Mouse (Mus musculus) myocyte (in vitro differentiated cells): ENCODE data around the gene Dntt. TPM values are rescaled to one million over a fixed set of nuclear protein-coding genes. Genes with fewer than 3 reads are reported as not detected.

Source experiments
- H3K27me3 ChIP-seq: one replicate; pipeline ENCODE4 v1.6.1; 2011; ENCODE audit not compliant: control insufficient read depth, insufficient read depth, insufficient read length
- H3K36me3 ChIP-seq: one replicate; pipeline ENCODE4 v1.6.1; 2011; ENCODE audit not compliant: control insufficient read depth, insufficient read depth
- H3K4me2 ChIP-seq: one replicate; pipeline ENCODE4 v1.6.1; 2011; ENCODE audit warnings: low read depth, control low read depth
- H3K4me3 ChIP-seq: one replicate; pipeline ENCODE4 v1.5.1; 2011; ENCODE audit warnings: mild to moderate bottlenecking, control low read depth, moderate library complexity
- H3K79me2 ChIP-seq: one replicate; pipeline ENCODE4 v1.6.1; 2011; ENCODE audit not compliant: control insufficient read depth, insufficient read depth
- H3ac ChIP-seq: one replicate; pipeline ENCODE4 v1.6.1; 2011; ENCODE audit not compliant: control insufficient read depth, insufficient read length
- CEBPB ChIP-seq: IDR thresholded peaks from 2 replicates; pipeline ENCODE4 v1.6.1; 2011; ENCODE audit warnings: mild to moderate bottlenecking, moderate library complexity; ENCODE audit not compliant: poor library complexity, insufficient read depth, severe bottlenecking
- E2F4 ChIP-seq: IDR thresholded peaks from one replicate; pipeline ENCODE4 v1.6.1; 2011; ENCODE audit warnings: mild to moderate bottlenecking, control low read depth, moderate library complexity; ENCODE audit not compliant: insufficient read depth
- MAX ChIP-seq: IDR thresholded peaks from one replicate; pipeline ENCODE4 v1.6.1; 2011; ENCODE audit warnings: low read depth, mild to moderate bottlenecking, control low read depth
- MYOD1 ChIP-seq, 3 experiments: IDR thresholded peaks; one replicate each; pipeline ENCODE4 v1.6.1; 2011; ENCODE audit warnings: control low read depth in 2 of 3, low read depth in 2 of 3, mild to moderate bottlenecking in 2 of 3, moderate library complexity in 1 of 3; ENCODE audit not compliant: insufficient read length in 2 of 3, control insufficient read depth in 1 of 3
- MYOG ChIP-seq, 3 experiments: IDR thresholded peaks; one replicate each; pipeline ENCODE4 v1.6.1; 2011; ENCODE audit warnings: control low read depth in 2 of 3, low read depth in 2 of 3, mild to moderate bottlenecking in 2 of 3; ENCODE audit not compliant: insufficient read length in 2 of 3, control insufficient read depth in 1 of 3, insufficient read depth in 1 of 3
- POLR2A ChIP-seq: IDR thresholded peaks from one replicate; pipeline ENCODE4 v1.6.1; 2011; ENCODE audit warnings: low read depth, mild to moderate bottlenecking, control low read depth, moderate library complexity; ENCODE audit not compliant: insufficient read length
- POLR2AphosphoS2 ChIP-seq: IDR thresholded peaks from one replicate; pipeline ENCODE4 v1.6.1; 2011; ENCODE audit warnings: low read depth, control low read depth; ENCODE audit not compliant: insufficient read length
- REST ChIP-seq: IDR thresholded peaks from one replicate; pipeline ENCODE4 v1.6.1; 2011; ENCODE audit warnings: mild to moderate bottlenecking, control low read depth, moderate library complexity; ENCODE audit not compliant: insufficient read depth, insufficient read length
- SRF ChIP-seq: IDR thresholded peaks from one replicate; pipeline ENCODE4 v1.6.1; 2011; ENCODE audit warnings: low read depth; ENCODE audit not compliant: control insufficient read depth, insufficient read length
- TCF12 ChIP-seq: IDR thresholded peaks from one replicate; pipeline ENCODE4 v1.6.1; 2011; ENCODE audit warnings: mild to moderate bottlenecking, control low read depth; ENCODE audit not compliant: poor library complexity, insufficient read depth, severe bottlenecking
- TCF3 ChIP-seq: IDR thresholded peaks from one replicate; pipeline ENCODE4 v1.6.1; 2011; ENCODE audit warnings: low read depth, control low read depth; ENCODE audit not compliant: insufficient read length
- USF1 ChIP-seq: IDR thresholded peaks from one replicate; pipeline ENCODE4 v1.6.1; 2011; ENCODE audit warnings: low read depth, mild to moderate bottlenecking, control low read depth, moderate library complexity
- polyA plus RNA-seq: library from polyadenylated mRNA; unstranded; fragments of >200 nt; fragmentation: generic; extraction: Trizol; gene quantifications from one replicate; pipeline ENCODE4 v1.2.1, GENCODE M21; 2012; ENCODE audit warnings: missing spikeins

Dntt gene
- polyA plus RNA-seq, 1 experiment = 0.02 TPM

GRCm38 (mm10) chr19:41007326-41007725 lies 21.7 kb upstream of the Dntt start:
- H3K4me2 ChIP-seq = no peak overlapping the region

DNA sequence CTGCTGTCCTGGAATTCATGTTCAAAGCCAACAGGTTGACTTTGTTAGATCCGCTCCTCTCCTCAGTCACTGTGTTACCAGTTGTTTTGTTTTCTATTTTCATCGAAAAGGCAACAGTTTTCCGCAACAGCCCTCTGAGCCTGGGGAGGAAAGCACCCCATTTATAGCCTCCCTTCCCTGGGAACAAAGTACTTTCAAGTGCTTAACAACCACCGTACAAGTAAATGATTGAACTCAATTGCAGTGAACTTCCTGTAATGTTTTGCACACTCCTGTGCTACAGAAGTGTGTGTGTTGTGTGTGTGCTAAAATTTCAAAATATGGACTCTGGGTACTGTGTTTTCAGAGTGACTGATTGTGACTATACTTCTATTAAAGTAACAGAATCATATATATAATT lies 21.3 kb upstream of the Dntt start:
- Histone ChIP-seq H3K36me3 (no peaks in the 10 kb centered on the region), H3K27me3 (no peaks in the 10 kb centered on the region), H3K4me3 (no peak overlapping the region), H3K4me2 (no peak overlapping the region), H3ac (no peak overlapping the region), H3K79me2 (no peaks in the 10 kb centered on the region)
- TF ChIP-seq POLR2A (no peak), REST (no peak), E2F4 (no peak), MYOD1 (IDR thresholded peaks at IDR 0.05; ENCODE audit: control insufficient read depth in 1 of 3, insufficient read length in 2 of 3, low read depth in 2 of 3) (no peak), TCF12 (no peak), USF1 (no peak), POLR2AphosphoS2 (no peak), CEBPB (no peak), MAX (no peak), MYOG (IDR thresholded peaks at IDR 0.05; ENCODE audit: control insufficient read depth in 1 of 3, insufficient read depth in 1 of 3, insufficient read length in 2 of 3, low read depth in 2 of 3) (no peak), SRF (no peak), TCF3 (no peak)

More at GRCm38 (mm10) chr19:41007326-41007725, 21.7 kb upstream of the Dntt start:
- Histone ChIP-seq H3K36me3 (no peaks in the 10 kb centered on the region), H3K27me3 (no peaks in the 10 kb centered on the region), H3K4me3 (no peak overlapping the region), H3ac (no peak overlapping the region), H3K79me2 (no peaks in the 10 kb centered on the region)
- no peak for TF ChIP-seq POLR2A
- TF ChIP-seq REST = no peak
- TF ChIP-seq TCF12 = no peak
- peak in 1 of 3 experiments; percentile 14 for TF ChIP-seq MYOG (IDR thresholded peaks at IDR 0.05; ENCODE audit: control insufficient read depth in 1 of 3, insufficient read depth in 1 of 3, insufficient read length in 2 of 3, low read depth in 2 of 3)
- TF ChIP-seq TCF3 = no peak
- TF ChIP-seq POLR2AphosphoS2 = no peak
- no peak for TF ChIP-seq MAX

- no peak overlapping the region for H3K4me3 ChIP-seq
- H3K36me3 ChIP-seq = no peaks in the 10 kb centered on the region
- no peak overlapping the region for H3ac ChIP-seq
- H3K4me2 ChIP-seq = no peak overlapping the region
- no peaks in the 10 kb centered on the region for H3K27me3 ChIP-seq
- TF ChIP-seq POLR2A = no peak
- H3K79me2 ChIP-seq = no peaks in the 10 kb centered on the region
Measured at GRCm38 (mm10) chr19:41008674-41009395, 20.2 kb upstream of the Dntt start.

- H3K79me2 ChIP-seq = no peaks in the 10 kb centered on the region
- H3K4me2 ChIP-seq = no peak overlapping the region
- H3ac ChIP-seq = no peak overlapping the region
- H3K4me3 ChIP-seq = no peak overlapping the region
- no peak for TF ChIP-seq POLR2AphosphoS2
- TF ChIP-seq MYOD1 (IDR thresholded peaks at IDR 0.05; ENCODE audit: control insufficient read depth in 1 of 3, insufficient read length in 2 of 3, low read depth in 2 of 3) = no peak
- no peak for TF ChIP-seq USF1
- TF ChIP-seq POLR2A = no peak
- TF ChIP-seq TCF12 = no peak
- no peak for TF ChIP-seq E2F4
- TF ChIP-seq REST = no peak
- no peak for TF ChIP-seq MAX
- TF ChIP-seq CEBPB = no peak
- TF ChIP-seq MYOG (IDR thresholded peaks at IDR 0.05; ENCODE audit: control insufficient read depth in 1 of 3, insufficient read depth in 1 of 3, insufficient read length in 2 of 3, low read depth in 2 of 3) = no peak
- TF ChIP-seq SRF = no peak
- no peak for TF ChIP-seq TCF3
- H3K27me3 ChIP-seq = no peaks in the 10 kb centered on the region
- no peaks in the 10 kb centered on the region for H3K36me3 ChIP-seq
Measured at GRCm38 (mm10) chr19:41011676-41012075, 17.4 kb upstream of the Dntt start.

DNA sequence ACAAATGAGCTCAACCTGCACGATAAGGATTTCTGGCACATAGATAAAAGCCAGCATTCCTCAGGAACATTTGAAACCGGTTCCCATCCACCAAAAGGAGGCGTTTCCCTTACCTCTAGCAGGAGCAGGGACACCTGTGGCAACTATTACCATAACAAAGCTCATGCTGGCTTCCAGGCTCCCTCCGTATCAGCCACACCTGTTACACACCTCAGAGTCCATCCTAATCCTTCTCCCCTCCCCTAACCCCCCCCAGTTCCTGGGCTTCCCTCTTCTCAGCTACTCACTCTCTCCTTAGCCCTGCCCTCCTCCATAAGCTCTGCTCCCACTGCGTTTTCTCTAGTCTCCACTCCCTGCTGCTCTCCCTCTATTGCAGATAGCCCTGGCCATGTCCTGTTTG lies 15.5 kb upstream of the Dntt start:
- no peaks in the 10 kb centered on the region for H3K79me2 ChIP-seq
- H3K27me3 ChIP-seq = peaks cover 9% of the 10 kb centered on the region
- TF ChIP-seq E2F4 (no peak), TCF12 (no peak), TCF3 (no peak), USF1 (no peak), SRF (no peak), MYOG (IDR thresholded peaks at IDR 0.05; ENCODE audit: control insufficient read depth in 1 of 3, insufficient read depth in 1 of 3, insufficient read length in 2 of 3, low read depth in 2 of 3) (no peak), MAX (no peak), MYOD1 (IDR thresholded peaks at IDR 0.05; ENCODE audit: control insufficient read depth in 1 of 3, insufficient read length in 2 of 3, low read depth in 2 of 3) (no peak), CEBPB (no peak), POLR2A (no peak), POLR2AphosphoS2 (no peak), REST (no peak)
- H3K36me3 ChIP-seq = no peaks in the 10 kb centered on the region
- no peak overlapping the region for H3K4me3 ChIP-seq
- H3ac ChIP-seq = no peak overlapping the region
- H3K4me2 ChIP-seq = no peak overlapping the region
